ENCODE assay signal across 15 mouse cellular contexts in the genomic region with DNA sequence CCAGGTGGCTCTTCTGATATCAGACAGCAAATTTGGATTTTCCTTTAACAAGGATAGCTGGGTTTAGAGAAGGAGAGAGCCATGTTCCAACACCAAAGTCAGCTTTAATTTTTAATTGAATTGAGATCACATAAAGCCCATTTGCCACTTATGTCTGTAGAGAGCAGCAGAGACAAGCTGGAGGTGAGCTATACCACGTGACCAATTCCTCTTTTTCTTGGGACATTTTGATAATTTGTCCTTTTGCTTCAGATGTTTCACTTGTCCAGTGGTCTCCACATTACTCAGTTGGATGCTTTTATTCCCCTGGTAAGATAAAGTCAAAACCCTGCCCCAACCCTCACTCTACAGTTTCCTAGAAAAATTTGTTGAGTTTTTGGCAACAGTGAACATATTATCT.
"Had no signal": no experiment of that assay in that cellular context is flagged by ENCODE, and none has a peak within 500 bp of the region (broad histone marks: within the 10 kb centered on the region; RNA-seq: fewer than 3 reads in every experiment).

No protein-coding gene starts in this region.

- H3K4me3 ChIP-seq: neural tube, embryonic 15.5 days; stomach, embryonic 15.5 days had no signal

- H3K4me1 ChIP-seq: neural tube, embryonic 15.5 days; stomach, embryonic 15.5 days had no signal

- DNase-seq: retina, postnatal 1 day; right cerebral cortex, adult 18-20 months; right cerebral cortex, postnatal 14 days; right cerebral cortex, postnatal 25 days; right cerebral cortex, postnatal 4 days; spleen, adult 18-20 months; thymus, adult 18-20 months; thymus, adult 2 months; thymus, postnatal 14 days; thymus, postnatal 25 days; thymus, postnatal 36 days; thymus, postnatal 4 days had no signal

- H3K27me3 ChIP-seq: neural tube, embryonic 15.5 days; stomach, embryonic 15.5 days had no signal

- H3K27ac ChIP-seq: neural tube, embryonic 15.5 days; stomach, embryonic 15.5 days; stomach, postnatal 0 days had no signal

- H3K4me2 ChIP-seq: neural tube, embryonic 15.5 days; stomach, embryonic 15.5 days had no signal

- H3K36me3 ChIP-seq: neural tube, embryonic 15.5 days; stomach, embryonic 15.5 days had no signal

- H3K9me3 ChIP-seq: neural tube, embryonic 15.5 days; stomach, embryonic 15.5 days had no signal

- H3K9ac ChIP-seq: neural tube, embryonic 15.5 days; stomach, embryonic 15.5 days had no signal
